Mouse (Mus musculus): ENCODE measurements around the gene Zbtb25.

Gene Zbtb25

GRCm38 (mm10) chr12:76336111-76336965 lies 33.1 kb downstream of the Zbtb25 start:
- DNase-seq = no peak

GRCm38 (mm10) chr12:76335641-76336040 lies 33.8 kb downstream of the Zbtb25 start:
- no peak for DNase-seq

- no peak for DNase-seq
These were observed 35.7 kb downstream of the Zbtb25 start for GRCm38 (mm10) chr12:76333688-76334087.

GRCm38 (mm10) chr12:76328567-76329354 lies 40.6 kb downstream of the Zbtb25 start:
- DNase-seq = no peak

GRCm38 (mm10) chr12:76326437-76327220 lies 42.8 kb downstream of the Zbtb25 start:
- DNase-seq = no peak

GRCm38 (mm10) chr12:76324679-76325431 lies 44.5 kb downstream of the Zbtb25 start, which contains the start of gene Akap5:
Gene Akap5, plus strand, starts transcription at chr12:76324891.
- DNase-seq = peak; percentile 27 to 53

- no peak for DNase-seq
These were observed 50.9 kb downstream of the Zbtb25 start for GRCm38 (mm10) chr12:76318282-76319212.

GRCm38 (mm10) chr12:76311951-76312350 lies 57.5 kb downstream of the Zbtb25 start:
- no peak for DNase-seq

- no peak for DNase-seq
These were observed 58.2 kb downstream of the Zbtb25 start for GRCm38 (mm10) chr12:76311227-76311626.

- DNase-seq = no peak
These were observed 58.8 kb downstream of the Zbtb25 start for GRCm38 (mm10) chr12:76310633-76311032.

- DNase-seq = no peak
These were observed 59.4 kb downstream of the Zbtb25 start for GRCm38 (mm10) chr12:76310007-76310406.

- DNase-seq = no peak
These were observed 61.0 kb downstream of the Zbtb25 start for GRCm38 (mm10) chr12:76308436-76308835.

- DNase-seq = no peak
These were observed 61.4 kb downstream of the Zbtb25 start for GRCm38 (mm10) chr12:76307964-76308363.

- no peak for DNase-seq
These were observed 62.4 kb downstream of the Zbtb25 start for GRCm38 (mm10) chr12:76306852-76307561.

- DNase-seq = no peak
These were observed 64.3 kb downstream of the Zbtb25 start for GRCm38 (mm10) chr12:76305107-76305506.

GRCm38 (mm10) chr12:76304199-76304598 lies 65.2 kb downstream of the Zbtb25 start:
- peak; percentile 46 to 60 for DNase-seq

GRCm38 (mm10) chr12:76303474-76303873 lies 65.9 kb downstream of the Zbtb25 start:
- peak; percentile 78 to 80 for DNase-seq

GRCm38 (mm10) chr12:76300367-76300766 lies 69.0 kb downstream of the Zbtb25 start:
- no peak for DNase-seq

- no peak for DNase-seq
These were observed 70.0 kb downstream of the Zbtb25 start for GRCm38 (mm10) chr12:76299361-76299906.

GRCm38 (mm10) chr12:76297830-76298229 lies 71.6 kb downstream of the Zbtb25 start:
- no peak for DNase-seq

Measured in cerebellum, adult 18-20 months (tissue).